Mouse (Mus musculus): Measurements from ENCODE around the gene Nrarp. TPM values are rescaled to one million over a fixed set of nuclear protein-coding genes. Genes with fewer than 3 reads are reported as not detected.

Gene Nrarp
- polyA plus RNA-seq, 1 experiment from 2014 or later, result 72.1 TPM

DNA sequence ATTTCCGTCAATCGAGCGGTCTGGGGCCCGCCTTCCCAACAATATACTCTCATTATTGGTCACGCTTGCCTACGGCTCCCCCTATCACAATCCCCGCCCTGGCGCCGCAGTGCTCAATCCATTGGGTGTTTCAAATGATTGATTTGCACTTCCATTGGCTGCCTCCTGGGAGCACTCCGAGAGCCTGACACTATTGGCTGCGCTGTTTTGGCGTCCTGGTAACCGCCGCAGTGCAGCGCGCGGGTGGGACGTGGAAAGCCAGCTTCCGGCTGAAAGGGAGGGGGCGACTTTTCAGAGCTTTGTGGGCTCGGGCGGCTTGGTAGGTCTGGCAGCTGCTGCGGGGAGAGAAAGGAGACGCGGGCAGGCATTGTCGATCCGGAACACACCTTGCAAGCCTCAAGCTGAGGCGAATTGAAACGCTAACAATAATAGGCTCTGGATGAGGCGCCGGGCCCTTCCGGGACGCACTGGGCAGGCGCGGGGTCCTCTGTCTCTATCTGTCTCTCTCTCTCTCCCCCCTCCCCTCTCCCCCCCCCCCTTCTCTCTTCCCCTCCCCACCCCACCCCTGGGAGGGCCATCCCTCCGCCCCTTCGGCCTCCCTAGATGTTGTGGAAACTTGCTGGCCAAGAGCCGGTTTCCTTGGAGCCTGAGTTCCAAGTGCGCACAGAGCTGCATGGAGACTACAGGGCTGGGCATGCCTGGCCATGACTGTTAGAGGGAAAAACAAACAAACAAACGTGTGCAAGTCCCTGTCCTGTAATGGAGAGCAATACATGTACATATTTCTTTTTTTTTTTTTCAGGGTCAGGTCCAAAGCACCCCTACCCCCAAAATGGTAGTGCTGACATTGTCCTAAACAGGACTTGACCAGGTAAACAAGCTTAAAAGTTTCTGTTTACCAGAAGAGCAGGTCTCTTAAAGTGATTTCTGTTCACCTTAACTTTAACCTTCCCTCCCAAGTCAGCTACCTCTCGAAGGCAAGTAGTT, 44.5 kb downstream of the Nrarp start:
- Histone ChIP-seq H3K9me3 (ENCODE audit: control insufficient read depth, low read length) (no peaks in the 10 kb centered on the region), H3K9ac (ENCODE audit: low read length) (peak overlapping the region; percentile 70), H3K4me1 (replicated peaks; ENCODE audit: control insufficient read depth, insufficient read depth, low read length) (peaks cover 5% of the 10 kb centered on the region; the same call in 1 of the 2 replicates), H3K36me3 (ENCODE audit: control insufficient read depth, insufficient read depth, low read length) (no peaks in the 10 kb centered on the region), H3K4me3 (ENCODE audit: low read depth, low read length) (peak overlapping the region; percentile 92), H3K27ac (ENCODE audit: low read depth, low read length) (peak overlapping the region; percentile 97), H3K27me3 (ENCODE audit: control insufficient read depth, insufficient read depth, low read length) (no peaks in the 10 kb centered on the region), H3K4me2 (ENCODE audit: low read depth, low read length, severe bottlenecking) (peak overlapping the region; percentile 51)
- WGBS, result 2% methylated on average over 41 of the region's 41 CpGs
- DNase-seq (ENCODE audit: low spot score) (peak; percentile 98), ATAC-seq (replicated peaks; ENCODE audit: low FRiP score) (peak; percentile 97)

DNA sequence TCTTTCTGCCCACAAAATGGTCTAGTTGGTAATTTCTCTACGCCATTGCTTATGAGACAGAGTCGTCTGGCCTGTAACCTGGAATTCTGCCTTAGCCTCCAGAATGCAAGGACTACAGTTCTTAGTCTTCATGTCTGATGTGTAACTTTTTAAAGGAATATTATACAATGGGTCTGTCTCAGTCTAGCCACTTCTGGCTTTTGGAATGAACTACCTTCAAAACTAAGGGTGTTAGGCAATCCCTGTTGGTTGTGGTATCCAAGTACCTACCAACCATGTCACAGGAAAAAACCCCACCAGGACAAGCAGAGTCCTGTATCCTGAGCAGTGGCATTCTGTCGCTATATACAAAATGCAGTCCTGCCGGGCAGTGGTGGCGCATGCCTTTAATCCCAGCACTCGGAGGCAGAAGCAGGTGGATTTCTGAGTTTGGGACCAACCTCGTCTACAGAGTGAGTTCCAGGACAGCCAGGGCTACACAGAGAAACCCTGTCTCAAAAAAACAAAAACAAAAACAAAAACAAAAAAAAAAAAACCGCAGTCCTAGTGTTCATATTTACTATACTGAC, 45.3 kb downstream of the Nrarp start:
- Histone ChIP-seq H3K9me3 (ENCODE audit: control insufficient read depth, low read length) (no peaks in the 10 kb centered on the region), H3K27me3 (ENCODE audit: control insufficient read depth, insufficient read depth, low read length) (no peaks in the 10 kb centered on the region), H3K4me3 (ENCODE audit: low read depth, low read length) (no peak overlapping the region), H3K27ac (ENCODE audit: low read depth, low read length) (peak overlapping the region; percentile 97), H3K36me3 (ENCODE audit: control insufficient read depth, insufficient read depth, low read length) (no peaks in the 10 kb centered on the region), H3K4me2 (ENCODE audit: low read depth, low read length, severe bottlenecking) (peak overlapping the region; percentile 51; the same call in 1 of the 2 replicates), H3K4me1 (replicated peaks; ENCODE audit: control insufficient read depth, insufficient read depth, low read length) (peaks cover 5% of the 10 kb centered on the region; the same call in 1 of the 2 replicates), H3K9ac (ENCODE audit: low read length) (no peak overlapping the region)
- DNase-seq (ENCODE audit: low spot score), result no peak
- no peak for ATAC-seq (replicated peaks; ENCODE audit: low FRiP score)
- 78% methylated on average over 8 of the region's 8 CpGs for WGBS

DNA sequence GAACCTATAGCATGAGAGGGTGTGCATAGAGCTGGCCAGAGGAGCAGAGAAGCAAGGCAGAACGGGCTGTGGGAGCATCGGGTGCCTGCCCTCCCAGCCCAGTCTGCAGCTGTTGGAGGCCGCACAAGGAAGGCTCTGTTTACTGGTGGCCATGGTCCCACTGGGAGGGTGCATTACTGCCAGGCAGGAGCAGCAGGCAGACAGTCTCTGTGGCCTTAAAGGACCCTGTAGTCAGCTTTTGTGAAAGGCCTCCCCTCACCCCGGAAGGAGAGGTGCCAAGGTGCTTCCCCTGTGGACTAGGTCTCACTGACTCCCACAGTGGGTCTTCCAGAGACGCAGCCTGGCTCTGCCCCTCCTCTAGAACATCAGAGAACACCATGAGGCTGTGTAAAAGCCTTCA, 46.3 kb downstream of the Nrarp start:
- 86% methylated on average over 5 of the region's 5 CpGs for WGBS
- Histone ChIP-seq H3K4me1 (replicated peaks; ENCODE audit: control insufficient read depth, insufficient read depth, low read length) (peaks cover 5% of the 10 kb centered on the region; the same call in 1 of the 2 replicates), H3K4me3 (ENCODE audit: low read depth, low read length) (no peak overlapping the region), H3K9ac (ENCODE audit: low read length) (no peak overlapping the region), H3K27me3 (ENCODE audit: control insufficient read depth, insufficient read depth, low read length) (no peaks in the 10 kb centered on the region), H3K9me3 (ENCODE audit: control insufficient read depth, low read length) (no peaks in the 10 kb centered on the region), H3K36me3 (ENCODE audit: control insufficient read depth, insufficient read depth, low read length) (no peaks in the 10 kb centered on the region), H3K27ac (ENCODE audit: low read depth, low read length) (no peak overlapping the region), H3K4me2 (ENCODE audit: low read depth, low read length, severe bottlenecking) (no peak overlapping the region)
- DNase-seq (ENCODE audit: low spot score), result no peak
- no peak for ATAC-seq (replicated peaks; ENCODE audit: low FRiP score)

DNA sequence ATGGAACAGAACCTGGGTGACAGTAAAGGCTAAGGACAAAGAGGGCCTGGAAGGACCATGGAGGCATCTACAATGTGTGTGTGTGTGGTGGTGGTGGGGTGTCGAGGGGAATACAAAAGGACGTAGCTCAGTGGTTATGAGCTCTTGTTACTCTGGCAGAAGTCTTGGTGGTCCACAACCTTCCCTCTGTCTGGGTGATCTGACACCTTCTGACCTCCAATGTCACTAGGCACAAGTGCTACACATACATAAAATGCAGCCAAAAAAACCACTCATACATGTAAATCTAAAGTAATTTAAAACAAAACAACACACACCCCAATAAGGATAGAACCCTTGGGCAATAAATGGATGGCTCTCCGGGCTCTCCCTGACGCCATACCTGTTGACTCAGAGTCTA, 46.8 kb downstream of the Nrarp start:
- Histone ChIP-seq H3K36me3 (ENCODE audit: control insufficient read depth, insufficient read depth, low read length) (no peaks in the 10 kb centered on the region), H3K9me3 (ENCODE audit: control insufficient read depth, low read length) (no peaks in the 10 kb centered on the region), H3K9ac (ENCODE audit: low read length) (no peak overlapping the region), H3K4me3 (ENCODE audit: low read depth, low read length) (no peak overlapping the region), H3K4me1 (replicated peaks; ENCODE audit: control insufficient read depth, insufficient read depth, low read length) (peaks cover 5% of the 10 kb centered on the region; the same call in 1 of the 2 replicates), H3K27ac (ENCODE audit: low read depth, low read length) (no peak overlapping the region), H3K27me3 (ENCODE audit: control insufficient read depth, insufficient read depth, low read length) (no peaks in the 10 kb centered on the region), H3K4me2 (ENCODE audit: low read depth, low read length, severe bottlenecking) (no peak overlapping the region)
- WGBS, result 94% methylated on average over 4 of the region's 4 CpGs
- ATAC-seq (replicated peaks; ENCODE audit: low FRiP score) (no peak), DNase-seq (ENCODE audit: low spot score) (no peak)

DNA sequence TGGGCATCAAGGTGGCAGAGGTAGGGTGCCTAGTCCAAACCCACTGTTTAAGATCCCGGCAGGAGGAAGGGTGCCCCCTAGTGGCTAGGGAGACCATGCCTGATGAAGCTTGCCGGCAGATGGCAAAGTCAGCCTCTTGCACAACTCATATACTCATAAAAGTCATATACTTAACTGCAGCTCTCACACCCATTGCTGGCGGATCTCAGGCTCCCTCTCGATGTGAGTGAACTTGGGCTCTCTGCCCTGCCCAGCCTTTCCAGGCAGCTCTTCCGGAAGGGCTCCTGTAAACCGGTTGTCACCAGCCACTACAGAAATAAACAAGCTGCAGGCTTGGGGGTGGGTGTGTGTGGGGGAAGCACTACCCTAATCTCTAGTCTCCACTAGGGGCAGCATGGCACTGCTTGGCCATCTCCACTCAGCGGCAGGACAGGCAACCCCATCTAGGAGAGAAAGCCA, 47.9 kb downstream of the Nrarp start:
- no peak overlapping the region for H3K27ac ChIP-seq (ENCODE audit: low read depth, low read length)
- H3K9ac ChIP-seq (ENCODE audit: low read length), result no peak overlapping the region
- 0% methylated on average over 7 of the region's 7 CpGs for WGBS
- H3K36me3 ChIP-seq (ENCODE audit: control insufficient read depth, insufficient read depth, low read length), result no peaks in the 10 kb centered on the region
- peaks cover 3% of the 10 kb centered on the region; the same call in 1 of the 2 replicates for H3K4me1 ChIP-seq (replicated peaks; ENCODE audit: control insufficient read depth, insufficient read depth, low read length)
- H3K4me2 ChIP-seq (ENCODE audit: low read depth, low read length, severe bottlenecking), result peak overlapping the region; percentile 40; the same call in 1 of the 2 replicates
- H3K9me3 ChIP-seq (ENCODE audit: control insufficient read depth, low read length), result no peaks in the 10 kb centered on the region
- H3K4me3 ChIP-seq (ENCODE audit: low read depth, low read length), result no peak overlapping the region
- DNase-seq (ENCODE audit: low spot score) (peak; percentile 88), ATAC-seq (replicated peaks; ENCODE audit: low FRiP score) (no peak; the same call in 1 of the 2 replicates)
- no peaks in the 10 kb centered on the region for H3K27me3 ChIP-seq (ENCODE audit: control insufficient read depth, insufficient read depth, low read length)

DNA sequence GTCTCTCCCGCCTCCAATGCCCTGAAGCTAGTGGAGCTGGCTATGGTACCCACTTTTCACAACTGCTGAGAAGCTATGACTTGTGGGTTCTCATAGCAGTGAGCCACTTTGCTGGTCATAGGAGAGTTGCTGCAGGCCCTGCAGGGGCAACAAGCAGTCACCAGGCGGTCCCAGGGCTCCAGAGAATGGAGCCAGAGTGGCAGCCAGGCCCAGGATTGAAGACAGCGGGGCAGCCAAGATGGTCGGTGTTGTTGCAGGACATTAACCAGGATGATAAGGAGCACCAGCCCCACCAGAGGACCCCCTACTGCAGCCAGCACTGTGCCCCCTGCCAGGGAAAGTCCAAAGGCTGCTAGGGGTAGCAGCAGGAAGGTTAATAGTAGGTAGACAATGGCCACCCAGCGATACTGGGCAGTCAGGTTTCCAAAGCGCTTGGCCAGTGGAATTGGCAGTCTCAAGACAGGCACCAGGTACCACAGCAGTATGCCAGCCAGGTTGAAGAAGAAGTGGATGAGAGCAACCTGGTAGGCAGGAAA, 48.5 kb downstream of the Nrarp start:
- WGBS, result 65% methylated on average over 6 of the region's 6 CpGs
- ATAC-seq (replicated peaks; ENCODE audit: low FRiP score) (no peak), DNase-seq (ENCODE audit: low spot score) (no peak)
- Histone ChIP-seq H3K9me3 (ENCODE audit: control insufficient read depth, low read length) (no peaks in the 10 kb centered on the region), H3K4me3 (ENCODE audit: low read depth, low read length) (no peak overlapping the region), H3K27ac (ENCODE audit: low read depth, low read length) (no peak overlapping the region), H3K9ac (ENCODE audit: low read length) (0 out of 2 replicates have a peak overlapping the region, but pooled peaks have one; percentile 9), H3K27me3 (ENCODE audit: control insufficient read depth, insufficient read depth, low read length) (no peaks in the 10 kb centered on the region), H3K36me3 (ENCODE audit: control insufficient read depth, insufficient read depth, low read length) (no peaks in the 10 kb centered on the region), H3K4me1 (replicated peaks; ENCODE audit: control insufficient read depth, insufficient read depth, low read length) (no peaks in the 10 kb centered on the region), H3K4me2 (ENCODE audit: low read depth, low read length, severe bottlenecking) (no peak overlapping the region)

DNA sequence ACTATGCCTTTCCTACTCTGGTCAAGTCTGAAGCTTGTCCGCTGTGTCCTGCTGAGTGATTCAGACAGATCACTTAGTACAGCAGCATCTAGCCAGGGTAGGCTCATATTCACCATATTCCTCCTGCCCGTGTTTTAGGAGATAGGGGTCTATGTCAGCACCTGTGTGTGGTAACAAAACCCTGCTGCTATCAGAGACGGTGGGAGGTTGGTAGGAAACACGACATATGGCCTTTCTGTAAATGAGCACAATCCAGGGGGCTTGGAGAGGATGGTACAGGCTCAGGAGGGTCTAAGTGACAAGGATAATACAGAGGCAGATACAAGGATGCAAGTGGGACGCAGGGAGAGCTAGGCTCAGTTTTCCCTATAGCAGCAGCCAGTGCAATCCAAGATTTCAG, 49.0 kb downstream of the Nrarp start:
- ATAC-seq (replicated peaks; ENCODE audit: low FRiP score) (no peak), DNase-seq (ENCODE audit: low spot score) (no peak)
- no peak overlapping the region for H3K27ac ChIP-seq (ENCODE audit: low read depth, low read length)

DNA sequence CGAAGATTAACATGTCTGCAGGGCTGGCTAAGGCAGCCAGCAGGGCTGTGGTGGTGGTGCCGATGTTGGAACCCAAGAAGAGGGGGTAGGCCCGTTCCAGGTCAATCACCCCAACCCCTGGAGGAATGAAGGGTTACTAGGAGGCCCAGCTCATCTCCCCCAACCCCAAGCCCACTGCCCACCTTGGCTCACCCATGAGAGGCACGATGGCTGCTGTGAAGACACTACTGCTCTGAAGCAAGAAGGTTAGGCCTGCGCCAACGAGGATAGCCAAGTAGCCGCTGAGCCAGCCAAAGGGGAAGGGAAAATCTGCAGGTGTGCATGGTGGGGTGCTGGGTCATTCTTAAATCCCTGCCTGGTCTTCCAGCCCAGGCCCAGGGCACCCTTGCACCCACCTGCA, 50.0 kb downstream of the Nrarp start:
- Histone ChIP-seq H3K9ac (ENCODE audit: low read length) (no peak overlapping the region), H3K4me3 (ENCODE audit: low read depth, low read length) (no peak overlapping the region), H3K27me3 (ENCODE audit: control insufficient read depth, insufficient read depth, low read length) (no peaks in the 10 kb centered on the region), H3K4me2 (ENCODE audit: low read depth, low read length, severe bottlenecking) (no peak overlapping the region), H3K9me3 (ENCODE audit: control insufficient read depth, low read length) (no peaks in the 10 kb centered on the region), H3K4me1 (replicated peaks; ENCODE audit: control insufficient read depth, insufficient read depth, low read length) (no peaks in the 10 kb centered on the region), H3K27ac (ENCODE audit: low read depth, low read length) (no peak overlapping the region), H3K36me3 (ENCODE audit: control insufficient read depth, insufficient read depth, low read length) (no peaks in the 10 kb centered on the region)
- 86% methylated on average over 7 of the region's 7 CpGs for WGBS
- DNase-seq (ENCODE audit: low spot score), result no peak
- ATAC-seq (replicated peaks; ENCODE audit: low FRiP score), result no peak

More for the DNA sequence above, 49.0 kb downstream of the Nrarp start:
- H3K36me3 ChIP-seq (ENCODE audit: control insufficient read depth, insufficient read depth, low read length), result no peaks in the 10 kb centered on the region
- WGBS, result 83% methylated on average over 5 of the region's 5 CpGs
- no peaks in the 10 kb centered on the region for H3K27me3 ChIP-seq (ENCODE audit: control insufficient read depth, insufficient read depth, low read length)
- no peak overlapping the region for H3K9ac ChIP-seq (ENCODE audit: low read length)
- H3K4me2 ChIP-seq (ENCODE audit: low read depth, low read length, severe bottlenecking), result no peak overlapping the region
- no peak overlapping the region for H3K4me3 ChIP-seq (ENCODE audit: low read depth, low read length)
- no peaks in the 10 kb centered on the region for H3K4me1 ChIP-seq (replicated peaks; ENCODE audit: control insufficient read depth, insufficient read depth, low read length)
- no peaks in the 10 kb centered on the region for H3K9me3 ChIP-seq (ENCODE audit: control insufficient read depth, low read length)
